Mouse (Mus musculus) ovary, postnatal 10 days (tissue): Measurements from ENCODE around the gene Arfgap2.
"Not testable (repeated sequence)": the region's sequence is repeated elsewhere in the genome, so short reads cannot be mapped to it uniquely, and the experiment has no call there.

Source experiments
- DNase-seq: peaks from one replicate; pipeline ENCODE4 v3.0.0; 2022; ENCODE audit warnings: low spot score

Gene Arfgap2

DNA sequence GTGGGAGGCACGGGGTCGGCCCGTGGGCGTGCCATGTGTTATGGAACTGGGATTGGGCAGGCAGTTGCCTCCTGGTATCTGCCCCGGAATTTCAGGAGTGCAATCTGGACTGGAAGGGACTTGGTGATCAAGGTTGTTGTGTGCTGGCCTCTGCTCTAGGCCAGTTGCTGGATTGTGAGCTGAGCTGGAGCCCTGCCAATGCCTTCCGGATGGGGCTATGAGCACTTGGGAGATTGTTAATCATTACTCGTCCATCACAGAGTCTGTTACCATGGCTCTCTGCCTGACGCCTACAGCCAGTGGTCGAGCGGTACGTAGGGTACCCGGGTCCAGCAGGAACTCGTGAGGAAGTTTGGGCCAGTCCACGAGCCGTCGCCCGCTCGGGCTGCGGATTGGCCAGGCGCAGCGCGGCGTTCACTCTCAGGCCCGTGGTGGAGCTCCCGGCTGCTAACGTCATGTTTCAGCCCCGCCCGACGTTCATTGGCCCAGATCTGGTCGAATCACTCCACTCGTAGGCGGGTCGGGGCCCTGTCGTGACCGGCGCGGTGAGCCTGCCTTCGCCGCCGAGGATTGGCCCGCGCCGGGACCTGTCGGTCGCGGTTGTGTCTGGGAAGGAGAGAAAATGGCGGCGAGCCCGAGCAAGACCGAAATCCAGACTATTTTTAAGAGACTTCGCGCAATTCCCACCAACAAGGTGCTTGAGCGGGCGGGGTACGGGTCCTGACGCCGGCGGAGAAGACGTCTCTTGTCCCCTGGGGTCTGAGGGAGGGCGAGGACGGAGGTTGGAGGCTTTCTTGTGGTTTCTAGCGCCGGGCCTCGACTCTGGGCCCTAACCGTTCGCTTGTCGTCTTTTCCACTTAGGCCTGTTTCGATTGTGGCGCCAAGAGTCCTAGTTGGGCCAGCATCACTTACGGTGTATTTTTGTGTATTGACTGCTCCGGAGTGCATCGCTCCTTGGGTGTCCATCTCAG is at the start of gene Arfgap2:
Arfgap2 (plus strand) TSS at position 264 of the 971 bp plus-strand sequence.
- DNase-seq = peak; percentile 88

GRCm38 (mm10) chr2:91217032-91217431 is 47.7 kb upstream of the Arfgap2 start:
- DNase-seq = no peak

DNA sequence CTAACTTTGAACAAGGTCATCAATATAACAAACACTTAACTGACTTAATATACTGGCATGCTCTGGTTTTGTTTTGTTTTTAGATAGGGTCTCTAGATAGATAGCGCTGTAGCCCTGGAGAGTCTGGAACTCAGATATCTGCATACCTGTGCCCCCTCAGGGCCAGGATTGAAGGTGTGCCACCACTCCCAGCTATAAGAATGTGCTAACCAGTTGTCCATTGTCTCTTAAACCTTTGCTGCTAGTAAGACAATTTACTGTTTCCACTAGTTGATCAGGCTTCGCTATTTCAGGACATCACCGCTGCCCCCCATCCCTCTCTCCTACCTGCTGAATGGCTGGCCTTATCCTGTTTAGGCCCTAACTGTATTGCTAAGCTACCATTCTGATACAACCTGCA is 44.3 kb upstream of the Arfgap2 start:
- no peak for DNase-seq

- no peak for DNase-seq
Observed at GRCm38 (mm10) chr2:91223614-91224013, 41.2 kb upstream of the Arfgap2 start.

- no peak for DNase-seq
Observed at GRCm38 (mm10) chr2:91229735-91230134, 35.0 kb upstream of the Arfgap2 start.

- peak; percentile 65 for DNase-seq
Observed at GRCm38 (mm10) chr2:91236601-91237510, 27.9 kb upstream of the Arfgap2 start, which contains the start of gene Ddb2. Gene Ddb2 (minus strand): TSS chr2:91236982.

DNA sequence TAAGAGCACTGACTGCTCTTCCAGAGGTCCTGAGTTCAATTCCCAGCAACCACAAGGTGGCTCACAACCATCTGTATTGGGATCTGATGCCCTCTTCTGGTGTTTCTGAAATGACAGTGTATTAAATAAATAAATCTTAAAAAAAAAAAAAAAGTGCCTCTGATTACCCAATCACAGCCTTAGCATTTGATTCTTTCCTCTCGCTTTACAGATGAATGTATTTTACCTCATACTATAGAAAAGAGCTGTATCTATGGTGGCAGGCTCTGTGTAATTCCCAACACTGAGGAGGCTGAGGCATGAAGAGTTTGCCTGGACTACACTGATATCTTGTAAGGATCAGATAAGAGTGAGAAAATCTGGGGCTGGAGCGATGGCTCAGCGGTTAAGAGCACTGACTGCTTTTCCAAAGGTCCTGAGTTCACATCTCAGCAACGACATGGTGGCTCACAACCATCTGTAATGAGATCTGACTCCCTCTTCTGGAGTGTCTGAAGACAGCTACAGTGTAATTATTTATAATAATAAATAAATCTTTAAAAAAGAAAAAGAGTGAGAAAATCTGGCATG is 27.2 kb upstream of the Arfgap2 start:
- not testable (repeated sequence) for DNase-seq

GRCm38 (mm10) chr2:91242547-91242946 is 22.2 kb upstream of the Arfgap2 start:
- no peak for DNase-seq

DNA sequence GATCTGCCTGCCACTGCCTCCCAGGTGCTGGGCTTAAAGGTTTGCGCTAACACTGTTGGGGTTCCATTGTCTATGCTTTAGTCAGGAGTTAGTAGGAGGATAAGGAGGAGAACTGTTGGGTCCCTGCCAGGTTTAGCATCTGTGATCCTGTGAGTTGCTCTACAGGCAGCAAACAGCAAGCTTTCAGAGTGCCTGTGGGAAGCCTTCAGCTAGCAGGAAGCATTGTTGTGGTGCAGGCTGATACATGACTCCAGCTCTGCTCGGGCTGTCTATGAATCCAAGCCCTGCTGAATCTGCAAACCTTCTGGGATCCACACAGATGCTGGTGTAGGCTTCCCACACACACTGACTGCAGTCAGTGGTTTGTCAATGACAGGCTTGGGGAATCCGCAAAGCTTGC is 21.4 kb upstream of the Arfgap2 start:
- DNase-seq = no peak

DNA sequence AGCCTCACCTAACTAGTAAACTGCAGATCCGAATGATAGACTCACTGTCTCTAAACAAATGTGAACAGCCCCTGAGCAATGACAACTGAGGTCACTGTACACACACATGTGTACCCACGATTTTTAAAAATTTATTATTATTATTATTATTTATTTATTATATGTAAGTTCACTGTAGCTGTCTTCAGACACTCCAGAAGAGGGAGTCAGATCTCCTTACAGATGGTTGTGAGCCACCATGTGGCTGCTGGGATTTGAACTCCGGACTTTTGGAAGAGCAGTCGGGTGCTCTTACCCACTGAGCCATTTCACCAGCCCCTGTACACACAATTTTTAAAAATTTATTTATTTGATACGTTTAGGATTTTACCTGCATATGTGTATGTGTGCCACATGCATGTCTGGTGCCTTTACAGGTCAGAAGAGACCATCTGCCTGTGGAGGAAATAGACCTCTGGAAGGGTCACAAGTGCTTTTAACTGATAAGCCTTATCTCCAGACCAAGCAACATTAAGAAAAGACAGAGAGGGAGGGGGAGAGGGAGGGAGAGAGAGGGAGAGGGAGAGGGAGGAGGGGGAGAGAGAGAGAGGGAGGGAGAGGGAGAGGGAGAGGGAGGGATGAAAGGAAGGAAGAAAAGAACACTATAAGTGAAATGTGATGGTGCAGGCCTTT is 20.1 kb upstream of the Arfgap2 start:
- DNase-seq = no peak

DNA sequence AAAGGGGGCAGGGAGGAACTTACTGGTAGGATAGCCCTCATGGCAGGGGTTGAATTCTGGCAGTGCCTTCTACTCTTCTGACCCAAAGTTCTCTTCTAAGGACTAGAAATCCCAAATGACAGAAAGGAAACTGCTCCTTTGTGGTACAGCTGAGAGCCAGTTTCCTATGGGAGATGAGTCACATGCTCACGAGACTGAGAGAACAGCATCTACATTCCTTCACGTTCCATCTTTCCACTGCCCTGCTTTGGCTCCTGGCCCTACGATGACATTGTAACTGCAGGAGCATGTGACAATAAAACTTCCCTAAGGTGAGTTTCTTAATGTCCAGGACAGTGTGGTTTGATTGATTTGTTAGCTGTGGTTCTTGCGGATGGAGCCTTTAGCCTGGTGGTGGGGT is 16.4 kb upstream of the Arfgap2 start:
- DNase-seq = no peak

- no peak for DNase-seq
Observed at GRCm38 (mm10) chr2:91252001-91252400, 12.8 kb upstream of the Arfgap2 start.

GRCm38 (mm10) chr2:91252512-91252911 is 12.3 kb upstream of the Arfgap2 start:
- DNase-seq = no peak

DNA sequence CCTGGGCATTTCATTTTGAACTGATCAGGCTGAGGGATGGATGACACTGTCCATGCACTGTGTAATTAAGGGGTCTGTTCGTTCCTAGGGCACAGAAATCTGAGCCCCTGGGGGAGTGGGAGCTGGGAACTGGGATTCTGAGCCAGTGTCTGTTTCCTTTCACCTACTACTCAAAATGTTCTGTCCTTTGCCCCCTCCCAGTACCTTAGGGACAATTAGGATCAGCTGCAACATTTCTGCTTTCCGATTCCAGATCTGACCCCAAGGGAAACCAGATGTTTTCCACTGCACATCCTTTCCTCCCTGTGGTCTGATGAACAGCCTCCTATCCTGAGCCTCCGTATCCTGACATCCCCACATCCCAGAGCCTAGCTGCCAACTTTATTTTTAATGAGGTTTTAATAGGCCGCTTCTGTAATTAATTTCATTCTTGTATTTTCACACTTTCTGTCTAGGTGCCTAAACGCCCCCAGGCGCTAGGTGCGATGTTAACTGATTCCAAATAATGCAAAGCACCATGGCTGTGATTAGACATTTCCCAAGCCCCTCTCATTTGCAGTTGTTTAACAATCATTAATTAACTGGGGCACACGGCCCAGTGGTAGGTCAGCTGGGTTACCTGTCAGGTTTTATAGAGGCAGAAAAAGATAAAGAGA is 9.9 kb upstream of the Arfgap2 start:
- DNase-seq = no peak

- DNase-seq = no peak
Observed at GRCm38 (mm10) chr2:91255661-91256150, 9.1 kb upstream of the Arfgap2 start, which contains the start of gene Pacsin3. Gene Pacsin3 (plus strand): TSS chr2:91255954.

DNA sequence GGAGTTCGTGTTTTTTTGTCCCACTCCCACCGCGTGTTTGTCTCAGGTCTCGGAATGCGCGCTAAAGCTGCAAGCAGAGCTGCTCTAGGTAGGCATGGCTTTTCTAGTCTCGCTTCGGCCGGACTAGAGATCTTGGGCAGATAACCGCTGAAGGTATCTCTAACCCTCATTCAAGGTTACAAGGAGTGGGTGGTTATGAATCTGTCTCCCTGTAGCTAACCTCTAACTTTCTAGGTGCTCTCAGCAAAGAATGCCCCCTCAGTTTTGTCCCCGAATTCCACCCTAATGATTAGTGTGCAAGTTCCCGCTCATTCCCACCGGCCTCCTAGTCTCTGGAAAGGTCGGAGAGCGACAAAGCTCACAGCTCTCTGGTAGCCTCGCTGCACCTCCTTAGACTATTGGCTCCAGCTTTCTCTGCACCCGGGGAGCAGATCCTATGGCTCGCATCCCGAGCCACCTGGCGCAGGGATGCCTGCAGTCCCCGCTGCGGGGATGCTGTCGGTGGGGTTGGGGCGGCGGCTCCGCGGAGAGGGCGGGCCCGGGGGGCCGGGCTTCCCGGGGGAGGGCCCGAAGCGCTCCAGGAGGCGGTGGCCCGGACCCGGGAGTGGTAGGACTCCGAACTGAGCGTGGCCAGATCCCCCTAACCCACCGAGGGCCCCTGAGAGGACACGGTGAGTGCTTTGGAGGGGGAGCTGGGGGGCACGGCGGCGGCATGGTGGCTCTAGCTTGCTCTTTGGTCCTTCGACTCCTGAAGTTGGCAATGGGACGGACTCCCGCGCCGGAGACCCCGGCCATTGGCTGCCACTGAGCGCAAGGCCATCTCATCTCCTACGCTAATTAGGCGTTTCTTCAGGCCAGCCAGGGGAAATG is 8.3 kb upstream of the Arfgap2 start:
- DNase-seq = peak; percentile 50

- peak; percentile 31 for DNase-seq
Observed at GRCm38 (mm10) chr2:91257126-91257980, 7.4 kb upstream of the Arfgap2 start.

DNA sequence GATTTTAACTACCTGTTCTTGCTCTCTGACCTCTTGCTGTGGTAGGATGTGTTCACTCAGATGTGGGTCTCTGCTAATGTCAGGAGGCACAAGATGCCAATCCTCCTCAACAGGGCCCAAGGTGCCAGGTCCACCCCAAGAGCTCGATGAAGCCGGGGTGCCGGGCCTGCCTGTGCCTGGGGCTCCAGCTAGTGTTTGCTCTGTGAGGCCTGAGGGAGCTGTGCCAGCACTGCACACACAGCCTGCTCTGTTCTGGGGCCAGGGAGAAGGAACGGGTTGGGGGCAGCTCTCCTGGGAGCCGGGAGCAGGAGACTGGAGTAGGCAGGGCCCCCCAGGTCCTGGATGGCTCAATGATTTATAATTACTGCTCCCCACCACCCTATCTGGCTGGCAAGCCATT is 6.7 kb upstream of the Arfgap2 start:
- DNase-seq = no peak

DNA sequence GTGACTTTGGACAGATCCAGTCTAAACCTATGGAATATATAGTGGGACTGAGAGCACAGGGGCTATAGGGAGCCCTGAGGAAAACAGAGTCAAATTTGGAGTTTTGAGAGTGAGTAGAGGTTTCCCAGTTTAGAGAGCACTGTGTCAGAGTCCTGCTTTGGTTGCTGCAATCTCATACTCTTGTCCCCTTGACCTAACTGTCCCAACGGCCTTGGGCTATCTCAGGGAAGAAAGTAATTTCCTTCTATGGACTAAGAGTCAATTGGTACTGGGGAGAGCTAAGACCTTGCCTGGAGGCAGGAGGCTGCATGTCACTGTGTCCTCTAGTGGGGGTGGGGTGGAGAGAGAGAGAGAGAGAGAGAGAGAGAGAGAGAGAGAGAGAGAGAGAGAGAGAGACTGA is 5.9 kb upstream of the Arfgap2 start:
- DNase-seq = no peak
